Mouse (Mus musculus) MEL (cell line): ENCODE data around the gene Hecw2. TPM values are rescaled to one million over a fixed set of nuclear protein-coding genes. Genes with fewer than 3 reads are reported as not detected.

Experiments used
- DNase-seq: peaks from one replicate; pipeline ENCODE4 v3.0.0; 2011; ENCODE audit warnings: low read depth, low spot score
- H3K27ac ChIP-seq: 2 replicates; pipeline ENCODE4 v1.5.1; 2012; ENCODE audit warnings: low read depth, mild to moderate bottlenecking, control low read depth, low read length, moderate library complexity; ENCODE audit not compliant: control insufficient read depth
- H3K27me3 ChIP-seq, 2 experiments: fragments of 150-350 bp in 1 of 2; sonication (generic) in 1 of 2; 2 replicates each; pipeline ENCODE4 v1.6.1; 2012; ENCODE audit warnings: low read length in 2 of 2, mild to moderate bottlenecking in 2 of 2, improper control_type of control experiment in 1 of 2, moderate library complexity in 1 of 2; ENCODE audit not compliant: insufficient read depth in 2 of 2, control insufficient read depth in 1 of 2
- H3K36me3 ChIP-seq, 2 experiments: 2 replicates each; pipeline ENCODE4 v1.6.1; 2012 to 2014; ENCODE audit warnings: low read length in 2 of 2, improper control_type of control experiment in 1 of 2, inconsistent platforms in 1 of 2, mild to moderate bottlenecking in 1 of 2; ENCODE audit not compliant: insufficient read depth in 2 of 2, control insufficient read depth in 1 of 2
- H3K4me1 ChIP-seq, 2 experiments: fragments of 150-350 bp in 1 of 2; sonication (generic) in 1 of 2; 2 replicates each; pipeline ENCODE4 v1.6.1; 2012; ENCODE audit warnings: low read length in 2 of 2, improper control_type of control experiment in 1 of 2, mild to moderate bottlenecking in 1 of 2; ENCODE audit not compliant: insufficient read depth in 2 of 2, control insufficient read depth in 1 of 2
- H3K4me3 ChIP-seq, 2 experiments: fragments of 150-350 bp in 1 of 2; sonication (generic) in 1 of 2; 2 replicates each; pipeline ENCODE4 v1.5.1; 2012; ENCODE audit warnings: low read depth in 2 of 2, low read length in 2 of 2, mild to moderate bottlenecking in 2 of 2, moderate library complexity in 2 of 2, control low read depth in 1 of 2, improper control_type of control experiment in 1 of 2; ENCODE audit not compliant: control insufficient read depth in 1 of 2, insufficient read depth in 1 of 2
- H3K79me2 ChIP-seq: 2 replicates; pipeline ENCODE4 v1.6.1; 2012; ENCODE audit warnings: mild to moderate bottlenecking, low read length, moderate library complexity; ENCODE audit not compliant: control insufficient read depth, poor library complexity, insufficient read depth
- H3K9ac ChIP-seq: 2 replicates; pipeline ENCODE4 v1.6.1; 2012; ENCODE audit warnings: low read depth, mild to moderate bottlenecking, control low read depth, low read length, moderate library complexity; ENCODE audit not compliant: control insufficient read depth, poor library complexity, severe bottlenecking
- H3K9me3 ChIP-seq: fragments of 150-350 bp; sonication (generic); replicated peaks from 2 replicates; pipeline ENCODE4 v1.6.1; 2012; ENCODE audit warnings: mild to moderate bottlenecking, low read length, improper control_type of control experiment, moderate library complexity; ENCODE audit not compliant: insufficient read depth
- BHLHE40 ChIP-seq: IDR thresholded peaks from 2 replicates; pipeline ENCODE4 v1.6.1; 2012; ENCODE audit warnings: low read depth, mild to moderate bottlenecking, inconsistent platforms, low read length, improper control_type of control experiment, borderline replicate concordance
- CHD1 ChIP-seq: IDR thresholded peaks from 2 replicates; pipeline ENCODE4 v1.6.1; 2012; ENCODE audit warnings: low read depth, mild to moderate bottlenecking, inconsistent platforms, low read length, improper control_type of control experiment
- CTCF ChIP-seq, 3 experiments: IDR thresholded peaks in 2 of 3; conservative IDR thresholded peaks in 1 of 3; 2 replicates each; pipeline ENCODE4 v1.5.1; 2011 to 2012; ENCODE audit warnings: low read length in 3 of 3, low read depth in 2 of 3, mild to moderate bottlenecking in 2 of 3, improper control_type of control experiment in 1 of 3, inconsistent platforms in 1 of 3, mixed read lengths in 1 of 3, moderate library complexity in 1 of 3; ENCODE audit not compliant: control insufficient read depth in 1 of 3, insufficient read depth in 1 of 3, poor library complexity in 1 of 3, severe bottlenecking in 1 of 3
- EP300 ChIP-seq, 2 experiments: IDR thresholded peaks; 2 replicates each; pipeline ENCODE4 v1.6.1; 2011; ENCODE audit warnings: improper control_type of control experiment in 2 of 2, low read length in 2 of 2, low read depth in 1 of 2, mild to moderate bottlenecking in 1 of 2
- GABPA ChIP-seq: IDR thresholded peaks from 2 replicates; pipeline ENCODE4 v1.6.1; 2012; ENCODE audit warnings: low read depth, mild to moderate bottlenecking, inconsistent platforms, low read length, improper control_type of control experiment, moderate library complexity
- HCFC1 ChIP-seq: IDR thresholded peaks from 2 replicates; pipeline ENCODE4 v1.6.1; 2012; ENCODE audit warnings: low read depth, mild to moderate bottlenecking, inconsistent platforms, low read length, improper control_type of control experiment, moderate library complexity
- MAZ ChIP-seq: IDR thresholded peaks from 2 replicates; pipeline ENCODE4 v1.6.1; 2012; ENCODE audit warnings: low read depth, mild to moderate bottlenecking, inconsistent platforms, low read length, improper control_type of control experiment
- MEF2A ChIP-seq: IDR thresholded peaks from 2 replicates; pipeline ENCODE4 v1.6.1; 2014; ENCODE audit warnings: low read depth, mild to moderate bottlenecking, inconsistent platforms, low read length, improper control_type of control experiment; ENCODE audit not compliant: poor library complexity, insufficient replicate concordance, severe bottlenecking; ENCODE audit errors: extremely low read depth
- MYB ChIP-seq: IDR thresholded peaks from 2 replicates; pipeline ENCODE4 v1.6.1; 2011; ENCODE audit warnings: mild to moderate bottlenecking, low read depth, low read length, improper control_type of control experiment
- MYC ChIP-seq: IDR thresholded peaks from 2 replicates; pipeline ENCODE4 v1.6.1; 2011; ENCODE audit warnings: low read depth, mild to moderate bottlenecking, low read length, improper control_type of control experiment, moderate library complexity
- NRF1 ChIP-seq: IDR thresholded peaks from 2 replicates; pipeline ENCODE4 v1.6.1; 2014; ENCODE audit warnings: low read depth, mild to moderate bottlenecking, inconsistent platforms, low read length, improper control_type of control experiment, moderate library complexity; ENCODE audit not compliant: poor library complexity, insufficient read depth, severe bottlenecking
- POLR2AphosphoS2 ChIP-seq: IDR thresholded peaks from 2 replicates; pipeline ENCODE4 v1.6.1; 2011; ENCODE audit warnings: low read length, improper control_type of control experiment
- RAD21 ChIP-seq: IDR thresholded peaks from 2 replicates; pipeline ENCODE4 v1.6.1; 2011; ENCODE audit warnings: mild to moderate bottlenecking, low read depth, low read length, improper control_type of control experiment
- RCOR1 ChIP-seq: IDR thresholded peaks from 2 replicates; pipeline ENCODE4 v1.6.1; 2012; ENCODE audit warnings: low read depth, mild to moderate bottlenecking, inconsistent platforms, low read length, improper control_type of control experiment
- SMC3 ChIP-seq: IDR thresholded peaks from 2 replicates; pipeline ENCODE4 v1.6.1; 2011; ENCODE audit warnings: low read depth, low read length, improper control_type of control experiment
- UBTF ChIP-seq: IDR thresholded peaks from 2 replicates; pipeline ENCODE4 v1.6.1; 2012; ENCODE audit warnings: low read depth, mild to moderate bottlenecking, inconsistent platforms, low read length, improper control_type of control experiment, moderate library complexity, borderline replicate concordance; ENCODE audit not compliant: insufficient read depth
- USF1 ChIP-seq: IDR thresholded peaks from 2 replicates; pipeline ENCODE4 v1.6.1; 2014; ENCODE audit warnings: low read depth, mild to moderate bottlenecking, inconsistent platforms, low read length, improper control_type of control experiment, moderate library complexity
- polyA plus RNA-seq, 2 experiments: library from polyadenylated mRNA; stranded (reverse) in 1 of 2; unstranded in 1 of 2; fragments of >175 nt in 1 of 2; fragments of >200 nt in 1 of 2; gene quantifications; 2 replicates each; pipeline versions ENCODE4 v1.2.1 to v1.2.4; 2012; ENCODE audit warnings: low replicate concordance in 2 of 2, low read depth in 1 of 2; ENCODE audit not compliant: insufficient read length in 2 of 2, insufficient read depth in 1 of 2, missing spikeins in 1 of 2
- total RNA-seq: library from RNA; depleted of rRNA; stranded (reverse); fragments of 300-350 nt; gene quantifications from 2 replicates; pipeline ENCODE4 v1.2.3, GENCODE M21; 2012

Gene Hecw2
- total and polyA plus RNA-seq, 3 experiments, result not detected

DNA sequence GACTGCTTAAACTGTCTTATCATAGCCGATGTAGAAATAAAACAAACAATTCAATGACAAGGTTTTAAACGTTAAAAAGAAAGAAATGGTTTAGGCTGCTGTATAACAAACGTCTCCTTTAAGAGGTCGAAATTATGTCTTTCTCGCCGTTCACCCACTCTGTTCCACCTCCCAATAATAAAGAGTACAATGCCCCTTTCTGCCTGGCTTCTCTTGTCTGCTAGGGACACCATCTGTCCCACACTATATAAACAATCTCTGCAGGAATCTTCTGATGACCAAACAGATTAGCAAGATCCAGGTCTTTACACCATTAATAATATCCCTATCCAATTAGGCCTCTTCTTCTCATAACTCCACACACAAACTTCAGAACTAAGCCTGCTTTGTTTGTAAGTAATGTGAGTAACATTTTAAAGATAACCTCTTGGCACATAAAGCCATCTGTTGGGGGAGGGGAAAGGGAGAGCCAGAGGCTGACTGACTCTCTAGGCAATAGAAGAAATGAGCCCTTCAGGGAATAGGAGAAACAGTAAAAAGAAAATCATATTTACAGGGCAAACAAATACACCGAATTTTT is 1.7 kb downstream of the Hecw2 start:
- no peaks in the 10 kb centered on the region for H3K4me1 ChIP-seq
- no peaks in the 10 kb centered on the region for H3K9me3 ChIP-seq
- no peaks in the 10 kb centered on the region for H3K27me3 ChIP-seq
- no peak overlapping the region for H3K4me3 ChIP-seq
- DNase-seq, result no peak
- H3K36me3 ChIP-seq, result no peaks in the 10 kb centered on the region
- H3K27ac ChIP-seq, result no peak overlapping the region
- no peak overlapping the region for H3K9ac ChIP-seq
- no peaks in the 10 kb centered on the region for H3K79me2 ChIP-seq
- TF ChIP-seq CTCF (IDR thresholded peaks at IDR 0.05 in 2 of 3, conservative IDR thresholded peaks at IDR 0.05 in 1 of 3; ENCODE audit: control insufficient read depth in 1 of 3, insufficient read depth in 1 of 3, low read depth in 2 of 3, low read length in 3 of 3, poor library complexity in 1 of 3, severe bottlenecking in 1 of 3) (no peak), HCFC1 (no peak), SMC3 (no peak), MYB (no peak), RAD21 (no peak), USF1 (no peak), UBTF (no peak), MYC (no peak), MEF2A (no peak), GABPA (no peak)

DNA sequence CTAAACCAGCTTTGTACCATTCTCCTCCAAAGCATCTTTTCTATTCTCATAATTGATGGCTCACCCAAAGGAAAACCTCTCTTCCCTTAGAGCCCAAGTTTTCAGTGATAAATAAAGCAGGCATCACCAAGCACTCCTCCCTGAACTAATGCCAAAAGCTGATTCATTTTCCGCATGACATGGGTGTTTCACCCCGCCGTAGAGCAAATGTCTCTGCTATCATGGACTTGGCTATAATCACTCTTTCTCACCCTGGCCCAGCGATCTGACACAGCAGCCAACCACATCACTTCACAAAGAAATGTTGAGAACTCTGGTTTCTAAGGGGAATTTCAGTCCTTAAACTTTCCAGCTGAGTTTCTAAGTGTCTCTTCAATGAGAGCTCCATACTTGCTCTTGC is 7.4 kb downstream of the Hecw2 start:
- Histone ChIP-seq H3K4me3 (no peak overlapping the region), H3K79me2 (no peaks in the 10 kb centered on the region), H3K36me3 (no peaks in the 10 kb centered on the region), H3K27me3 (no peaks in the 10 kb centered on the region), H3K9ac (no peak overlapping the region), H3K9me3 (no peaks in the 10 kb centered on the region), H3K4me1 (no peaks in the 10 kb centered on the region), H3K27ac (no peak overlapping the region)
- DNase-seq, result no peak
- no peak for TF ChIP-seq CHD1
- no peak for TF ChIP-seq EP300 (IDR thresholded peaks at IDR 0.05; ENCODE audit: low read depth in 1 of 2, low read length in 2 of 2)
- TF ChIP-seq BHLHE40, result no peak
- no peak for TF ChIP-seq UBTF
- no peak for TF ChIP-seq RCOR1
- no peak for TF ChIP-seq MAZ

DNA sequence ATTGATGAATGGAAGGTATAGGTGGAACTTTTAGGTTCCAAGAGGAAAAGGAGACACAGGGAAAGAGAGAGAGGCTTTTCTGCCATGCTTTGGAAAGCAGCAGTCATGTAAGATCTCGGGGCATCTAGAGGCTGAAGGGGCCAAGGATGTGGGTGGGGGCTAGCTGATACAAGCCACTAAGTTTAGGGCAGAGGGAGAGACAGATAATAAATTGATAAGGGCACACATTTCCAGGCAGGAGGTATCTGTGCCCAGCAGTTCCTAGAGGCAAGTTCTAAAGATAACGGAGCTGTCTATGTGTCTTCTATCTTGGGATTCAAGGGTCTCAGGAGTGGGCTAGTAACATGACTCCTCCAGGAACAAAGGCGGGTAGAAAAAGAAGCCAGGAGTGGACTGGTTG is 8.6 kb downstream of the Hecw2 start:
- no peak for DNase-seq
- no peaks in the 10 kb centered on the region for H3K79me2 ChIP-seq
- H3K9ac ChIP-seq, result no peak overlapping the region
- no peaks in the 10 kb centered on the region for H3K36me3 ChIP-seq
- no peaks in the 10 kb centered on the region for H3K9me3 ChIP-seq
- TF ChIP-seq NRF1 (no peak), POLR2AphosphoS2 (no peak)
- no peak overlapping the region for H3K4me3 ChIP-seq
- H3K4me1 ChIP-seq, result no peaks in the 10 kb centered on the region
- H3K27me3 ChIP-seq, result no peaks in the 10 kb centered on the region
- H3K27ac ChIP-seq, result no peak overlapping the region
